Mouse (Mus musculus): ENCODE measurements at regions not wholly inside any gene's neighbourhood (a gene's known extent, or its start where the extent isn't known, plus 50 kb on each side); places are given as distances from the start of the nearest gene placed in this dataset.

DNA sequence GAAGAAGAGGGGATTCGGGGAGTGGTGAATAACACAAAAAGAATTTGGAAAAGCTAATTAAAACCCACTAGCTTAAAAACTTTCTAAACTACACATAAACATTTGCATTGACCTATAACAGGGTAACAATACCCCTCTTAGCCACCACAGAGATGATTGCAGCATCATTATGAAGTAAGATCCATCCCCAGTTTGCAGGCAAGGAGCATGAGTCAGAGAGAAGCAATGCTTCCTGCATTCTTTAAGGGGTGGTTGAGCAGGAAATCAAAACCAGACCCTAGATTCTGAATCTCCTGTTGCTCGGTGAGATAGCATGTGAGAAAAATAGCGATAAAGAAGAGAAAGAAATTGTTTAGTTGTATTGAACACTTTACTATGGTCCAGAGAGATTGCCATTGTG is 2680.3 kb downstream of the Poteg start:
- TF ChIP-seq CTCF (IDR thresholded peaks at IDR 0.05; ENCODE audit: low read depth): no peak
- TF ChIP-seq EP300 (IDR thresholded peaks at IDR 0.05; ENCODE audit: low read depth): no peak

All from heart, postnatal 0 days (tissue).